ENCODE assay signal across 33 mouse cellular contexts in genomic region chr8:121911400-121911799, GRCm38 (mm10). TPM values are rescaled to one million over a fixed set of nuclear protein-coding genes. Genes with fewer than 3 reads are reported as not detected.
DNase-seq lines count a peak whose midpoint lies in the region; ATAC-seq lines count a peak whose summit lies in the region.
"Had no signal": no experiment of that assay in that cellular context is flagged by ENCODE, and none has a peak within 500 bp of the region (broad histone marks: within the 10 kb centered on the region; RNA-seq: fewer than 3 reads in every experiment).

No protein-coding gene starts in this region.

- peaks cover 12% of the 10 kb centered on the region for H3K27me3 ChIP-seq in embryonic facial prominence, embryonic 13.5 days
- peaks cover 21% of the 10 kb centered on the region for H3K27me3 ChIP-seq in embryonic facial prominence, embryonic 10.5 days (replicated peaks; ENCODE audit: low read depth, poor library complexity, severe bottlenecking)
- H3K27me3 ChIP-seq in hindbrain, embryonic 15.5 days: no peaks in the 10 kb centered on the region; the same call in 1 of the 2 replicates
- H3K27me3 ChIP-seq in hindbrain, embryonic 16.5 days (replicated peaks; ENCODE audit: control insufficient read depth, insufficient read depth, low read length): no peaks in the 10 kb centered on the region
- peaks cover 18% of the 10 kb centered on the region for H3K27me3 ChIP-seq in midbrain, embryonic 12.5 days
- no peaks in the 10 kb centered on the region for H3K27me3 ChIP-seq in midbrain, embryonic 14.5 days (ENCODE audit: control insufficient read depth, insufficient read depth, low read length)
- peaks cover 2% of the 10 kb centered on the region; the same call in 1 of the 2 replicates for H3K27me3 ChIP-seq in midbrain, embryonic 16.5 days (ENCODE audit: control insufficient read depth, insufficient read depth, low read depth, low read length)
- H3K27me3 ChIP-seq: embryonic facial prominence, embryonic 12.5 days; Patski had no signal

- no peak overlapping the region for H3K4me3 ChIP-seq in embryonic facial prominence, embryonic 13.5 days
- H3K4me3 ChIP-seq in embryonic facial prominence, embryonic 10.5 days: no peak overlapping the region
- H3K4me3 ChIP-seq in hindbrain, embryonic 15.5 days: no peak overlapping the region
- H3K4me3 ChIP-seq in hindbrain, embryonic 16.5 days (ENCODE audit: low read length): no peak overlapping the region
- no peak overlapping the region for H3K4me3 ChIP-seq in midbrain, embryonic 12.5 days
- no peak overlapping the region for H3K4me3 ChIP-seq in midbrain, embryonic 14.5 days (replicated peaks; ENCODE audit: low read depth, low read length)
- H3K4me3 ChIP-seq in midbrain, embryonic 16.5 days (ENCODE audit: low read depth, low read length): no peak overlapping the region
- H3K4me3 ChIP-seq: embryonic facial prominence, embryonic 12.5 days; erythroblast, embryonic 14.5 days; heart, adult 2 months; limb, embryonic 10.5 days had no signal

- ATAC-seq in embryonic facial prominence, embryonic 13.5 days (ENCODE audit: insufficient number of reproducible peaks, insufficient read depth, low FRiP score, low TSS enrichment, low read depth): no peak
- ATAC-seq in hindbrain, embryonic 15.5 days (ENCODE audit: low FRiP score, low read depth): no peak
- ATAC-seq in hindbrain, embryonic 16.5 days: no peak
- ATAC-seq in midbrain, embryonic 12.5 days (ENCODE audit: low FRiP score, low read depth): no peak
- no peak for ATAC-seq in midbrain, embryonic 14.5 days (ENCODE audit: low FRiP score, low TSS enrichment)
- ATAC-seq in midbrain, embryonic 16.5 days: no peak
- ATAC-seq: intestine, postnatal 0 days; Patski had no signal

- no peak for DNase-seq in embryonic facial prominence, embryonic 10.5 days (ENCODE audit: low spot score)
- no peak for DNase-seq in midbrain, embryonic 14.5 days
- DNase-seq in adrenal gland, adult 18-20 months (ENCODE audit: low spot score in 2 of 2): no peak
- DNase-seq: cerebellum, adult 11 months; cerebellum, postnatal 10 days; gastrocnemius, postnatal 36 days; heart, adult 2 months; kidney, postnatal 4 days; liver; lung, adult 2 months; lung, postnatal 14 days; retina, postnatal 1 day; right cerebral cortex, postnatal 25 days; spleen, adult 18-20 months; thymus, postnatal 14 days had no signal

- 89% methylated on average over 6 of the region's 6 CpGs for WGBS in embryonic facial prominence, embryonic 13.5 days
- WGBS in embryonic facial prominence, embryonic 10.5 days: 90% methylated on average over 6 of the region's 6 CpGs
- WGBS in hindbrain, embryonic 15.5 days: 92% methylated on average over 6 of the region's 6 CpGs
- 98% methylated on average over 6 of the region's 6 CpGs for WGBS in hindbrain, embryonic 16.5 days
- WGBS in midbrain, embryonic 12.5 days: 86% methylated on average over 6 of the region's 6 CpGs
- WGBS in midbrain, embryonic 14.5 days: 92% methylated on average over 6 of the region's 6 CpGs
- WGBS in midbrain, embryonic 16.5 days: 95% methylated on average over 6 of the region's 6 CpGs

- H3K27ac ChIP-seq in embryonic facial prominence, embryonic 13.5 days: no peak overlapping the region
- H3K27ac ChIP-seq in embryonic facial prominence, embryonic 10.5 days (replicated peaks): no peak overlapping the region
- 0 out of 2 replicates have a peak overlapping the region, but pooled peaks have one; percentile 34 for H3K27ac ChIP-seq in hindbrain, embryonic 15.5 days (replicated peaks)
- H3K27ac ChIP-seq in hindbrain, embryonic 16.5 days (ENCODE audit: low read depth, low read length): no peak overlapping the region; the same call in 1 of the 2 replicates
- H3K27ac ChIP-seq in midbrain, embryonic 12.5 days (replicated peaks): no peak overlapping the region
- no peak overlapping the region for H3K27ac ChIP-seq in midbrain, embryonic 14.5 days (replicated peaks; ENCODE audit: low read depth, low read length)
- H3K27ac ChIP-seq in midbrain, embryonic 16.5 days (ENCODE audit: low read length): peak overlapping the region; percentile 28
- H3K27ac ChIP-seq: embryonic facial prominence, embryonic 12.5 days; heart, adult 2 months; limb, embryonic 10.5 days had no signal

- 0 out of 2 replicates have a peak overlapping the region, but pooled peaks have one; percentile 32 for H3K9ac ChIP-seq in embryonic facial prominence, embryonic 13.5 days
- no peak overlapping the region for H3K9ac ChIP-seq in hindbrain, embryonic 15.5 days
- H3K9ac ChIP-seq in hindbrain, embryonic 16.5 days (ENCODE audit: low read depth, low read length): no peak overlapping the region
- 0 out of 2 replicates have a peak overlapping the region, but pooled peaks have one; percentile 24 for H3K9ac ChIP-seq in midbrain, embryonic 12.5 days (replicated peaks)
- no peak overlapping the region for H3K9ac ChIP-seq in midbrain, embryonic 14.5 days (replicated peaks; ENCODE audit: low read length)
- no peak overlapping the region for H3K9ac ChIP-seq in midbrain, embryonic 16.5 days (ENCODE audit: low read depth, low read length)
- H3K9ac ChIP-seq: embryonic facial prominence, embryonic 12.5 days had no signal

- H3K4me1 ChIP-seq in embryonic facial prominence, embryonic 13.5 days: peaks cover 13% of the 10 kb centered on the region
- H3K4me1 ChIP-seq in embryonic facial prominence, embryonic 10.5 days: peaks cover 40% of the 10 kb centered on the region
- H3K4me1 ChIP-seq in hindbrain, embryonic 15.5 days (replicated peaks): peaks cover 11% of the 10 kb centered on the region
- H3K4me1 ChIP-seq in hindbrain, embryonic 16.5 days (ENCODE audit: control insufficient read depth, insufficient read depth, low read depth, low read length): peaks cover 5% of the 10 kb centered on the region
- peaks cover 13% of the 10 kb centered on the region for H3K4me1 ChIP-seq in midbrain, embryonic 12.5 days
- peaks cover 8% of the 10 kb centered on the region for H3K4me1 ChIP-seq in midbrain, embryonic 14.5 days (ENCODE audit: control insufficient read depth, insufficient read depth, low read length)
- peaks cover 3% of the 10 kb centered on the region; the same call in 1 of the 2 replicates for H3K4me1 ChIP-seq in midbrain, embryonic 16.5 days (ENCODE audit: control insufficient read depth, insufficient read depth, low read length)

- no peaks in the 10 kb centered on the region for H3K9me3 ChIP-seq in embryonic facial prominence, embryonic 13.5 days
- H3K9me3 ChIP-seq in embryonic facial prominence, embryonic 10.5 days: no peaks in the 10 kb centered on the region
- H3K9me3 ChIP-seq in hindbrain, embryonic 15.5 days: no peaks in the 10 kb centered on the region
- no peaks in the 10 kb centered on the region for H3K9me3 ChIP-seq in hindbrain, embryonic 16.5 days (ENCODE audit: control insufficient read depth, low read length)
- no peaks in the 10 kb centered on the region for H3K9me3 ChIP-seq in midbrain, embryonic 12.5 days
- H3K9me3 ChIP-seq in midbrain, embryonic 14.5 days (ENCODE audit: control insufficient read depth, low read length): no peaks in the 10 kb centered on the region
- no peaks in the 10 kb centered on the region for H3K9me3 ChIP-seq in midbrain, embryonic 16.5 days (replicated peaks; ENCODE audit: control insufficient read depth, low read length, poor library complexity, severe bottlenecking)
- H3K9me3 ChIP-seq: embryonic facial prominence, embryonic 12.5 days; limb, embryonic 10.5 days had no signal

- no peak overlapping the region for H3K4me2 ChIP-seq in embryonic facial prominence, embryonic 13.5 days
- no peak overlapping the region for H3K4me2 ChIP-seq in hindbrain, embryonic 15.5 days
- H3K4me2 ChIP-seq in hindbrain, embryonic 16.5 days (ENCODE audit: low read length): no peak overlapping the region
- H3K4me2 ChIP-seq in midbrain, embryonic 12.5 days (replicated peaks): no peak overlapping the region
- H3K4me2 ChIP-seq in midbrain, embryonic 14.5 days (ENCODE audit: low read length): no peak overlapping the region
- no peak overlapping the region for H3K4me2 ChIP-seq in midbrain, embryonic 16.5 days (ENCODE audit: low read length)
- H3K4me2 ChIP-seq: embryonic facial prominence, embryonic 12.5 days had no signal

- H3K36me3 ChIP-seq in embryonic facial prominence, embryonic 13.5 days: no peaks in the 10 kb centered on the region
- H3K36me3 ChIP-seq in embryonic facial prominence, embryonic 10.5 days (replicated peaks): no peaks in the 10 kb centered on the region
- H3K36me3 ChIP-seq in hindbrain, embryonic 15.5 days: no peaks in the 10 kb centered on the region
- no peaks in the 10 kb centered on the region for H3K36me3 ChIP-seq in hindbrain, embryonic 16.5 days (ENCODE audit: control insufficient read depth, insufficient read depth, low read length)
- no peaks in the 10 kb centered on the region for H3K36me3 ChIP-seq in midbrain, embryonic 12.5 days
- no peaks in the 10 kb centered on the region for H3K36me3 ChIP-seq in midbrain, embryonic 14.5 days (ENCODE audit: control insufficient read depth, insufficient read depth, low read length)
- no peaks in the 10 kb centered on the region for H3K36me3 ChIP-seq in midbrain, embryonic 16.5 days (ENCODE audit: control insufficient read depth, insufficient read depth, low read length)
- H3K36me3 ChIP-seq: embryonic facial prominence, embryonic 12.5 days; limb, embryonic 10.5 days had no signal

RNA-seq across cellular contexts. Expression of gene Slc7a5, which starts 3.9 kb away (rescaled TPM):
- polyA plus RNA-seq in embryonic facial prominence, embryonic 13.5 days (2015; fragmentation: Nextera tagmentation; extraction: Ambion mirVana): 16.1 and 18.3 TPM in 2 replicates
- 18.7 and 21.0 TPM in 2 replicates for polyA plus RNA-seq in embryonic facial prominence, embryonic 10.5 days (2016; fragmentation: Nextera tagmentation; extraction: Ambion mirVana)
- polyA plus RNA-seq in hindbrain, embryonic 15.5 days (2015; fragmentation: Nextera tagmentation; extraction: Ambion mirVana): 52.9 and 59.2 TPM in 2 replicates
- polyA plus RNA-seq in hindbrain, embryonic 16.5 days (2015; fragmentation: Nextera tagmentation; extraction: Ambion mirVana): 44.9 and 57.8 TPM in 2 replicates
- polyA plus RNA-seq in midbrain, embryonic 12.5 days (2016; fragmentation: Nextera tagmentation; extraction: Ambion mirVana): 37.6 and 37.9 TPM in 2 replicates
- 42.0 and 54.0 TPM in 2 replicates for polyA plus RNA-seq in midbrain, embryonic 14.5 days (2014; fragmentation: Nextera tagmentation; extraction: Ambion mirVana)
- 48.9 and 50.8 TPM in 2 replicates for polyA plus RNA-seq in midbrain, embryonic 16.5 days (2015; fragmentation: Nextera tagmentation; extraction: Ambion mirVana)
- 10 to 100 TPM; 35.3 to 48.3 TPM for total RNA-seq in adrenal gland, adult 18-20 months (2021)

RNA-seq across cellular contexts. Expression of gene Car5a, which starts 33.3 kb away (rescaled TPM):
- polyA plus RNA-seq in embryonic facial prominence, embryonic 13.5 days (2015; fragmentation: Nextera tagmentation; extraction: Ambion mirVana): not detected in 2 replicates
- not detected in 2 replicates for polyA plus RNA-seq in embryonic facial prominence, embryonic 10.5 days (2016; fragmentation: Nextera tagmentation; extraction: Ambion mirVana)
- 0.36 and 0.63 TPM in 2 replicates for polyA plus RNA-seq in hindbrain, embryonic 15.5 days (2015; fragmentation: Nextera tagmentation; extraction: Ambion mirVana)
- polyA plus RNA-seq in hindbrain, embryonic 16.5 days (2015; fragmentation: Nextera tagmentation; extraction: Ambion mirVana): 0.25 and 0.40 TPM in 2 replicates
- polyA plus RNA-seq in midbrain, embryonic 12.5 days (2016; fragmentation: Nextera tagmentation; extraction: Ambion mirVana): 0.23 TPM in 1 of 2 replicates, not detected in the other
- not detected in 2 replicates for polyA plus RNA-seq in midbrain, embryonic 14.5 days (2014; fragmentation: Nextera tagmentation; extraction: Ambion mirVana)
- polyA plus RNA-seq in midbrain, embryonic 16.5 days (2015; fragmentation: Nextera tagmentation; extraction: Ambion mirVana): 0.55 and 0.60 TPM in 2 replicates
- not detected for total RNA-seq in adrenal gland, adult 18-20 months (2021)
- total RNA-seq: gastrocnemius, adult 18-20 months; gastrocnemius, postnatal 36 days; heart, adult 2 months; heart, postnatal 25 days; layer of hippocampus, postnatal 10 days; megakaryocyte progenitor cell, adult 5-6 weeks; monocyte, adult 5-6 weeks had no signal
- polyA plus RNA-seq: embryonic facial prominence, embryonic 12.5 days; heart, adult 2 months; heart, embryonic 14.5 days; kidney, embryonic 14.5 days; limb, embryonic 10.5 days; neural tube, embryonic 11.5 days; Patski had no signal

RNA-seq across cellular contexts. Expression of gene Banp, which starts 38.1 kb away (rescaled TPM):
- polyA plus RNA-seq in embryonic facial prominence, embryonic 13.5 days (2015; fragmentation: Nextera tagmentation; extraction: Ambion mirVana): 42.6 and 49.4 TPM in 2 replicates
- polyA plus RNA-seq in embryonic facial prominence, embryonic 10.5 days (2016; fragmentation: Nextera tagmentation; extraction: Ambion mirVana): 55.2 and 64.8 TPM in 2 replicates
- 53.9 and 59.1 TPM in 2 replicates for polyA plus RNA-seq in hindbrain, embryonic 15.5 days (2015; fragmentation: Nextera tagmentation; extraction: Ambion mirVana)
- 49.9 and 54.9 TPM in 2 replicates for polyA plus RNA-seq in hindbrain, embryonic 16.5 days (2015; fragmentation: Nextera tagmentation; extraction: Ambion mirVana)
- 58.8 and 66.6 TPM in 2 replicates for polyA plus RNA-seq in midbrain, embryonic 12.5 days (2016; fragmentation: Nextera tagmentation; extraction: Ambion mirVana)
- polyA plus RNA-seq in midbrain, embryonic 14.5 days (2014; fragmentation: Nextera tagmentation; extraction: Ambion mirVana): 47.7 and 48.7 TPM in 2 replicates
- polyA plus RNA-seq in midbrain, embryonic 16.5 days (2015; fragmentation: Nextera tagmentation; extraction: Ambion mirVana): 54.7 and 55.7 TPM in 2 replicates
- total RNA-seq in adrenal gland, adult 18-20 months (2021): 10 to 100 TPM; 44.8 to 48.9 TPM

Comparison
In these comparisons a context has a peak if more than half of its experiments do, and no peak if none do; other contexts are left out.
1. H3K27ac ChIP-seq: peak in hindbrain, embryonic 15.5 days (single experiment) and midbrain, embryonic 16.5 days (single experiment); none in embryonic facial prominence, embryonic 13.5 days (single experiment), embryonic facial prominence, embryonic 10.5 days (single experiment), hindbrain, embryonic 16.5 days (single experiment), midbrain, embryonic 12.5 days (single experiment) and midbrain, embryonic 14.5 days (single experiment).
2. H3K9ac ChIP-seq: peak in embryonic facial prominence, embryonic 13.5 days (single experiment) and midbrain, embryonic 12.5 days (single experiment); none in hindbrain, embryonic 15.5 days (single experiment), hindbrain, embryonic 16.5 days (single experiment), midbrain, embryonic 14.5 days (single experiment) and midbrain, embryonic 16.5 days (single experiment).